Mouse (Mus musculus) kidney, adult 2 months (tissue): ENCODE measurements around the gene Rhot2. TPM values are rescaled to one million over a fixed set of nuclear protein-coding genes. Genes with fewer than 3 reads are reported as not detected.
"Not testable (repeated sequence)": the region's sequence is repeated elsewhere in the genome, so short reads cannot be mapped to it uniquely, and the experiment has no call there.

ENCODE experiments used
- DNase-seq: peaks from one replicate; pipeline ENCODE4 v3.0.0; 2021
- H3K27ac ChIP-seq: fragments of 200-500 bp; 2 replicates; pipeline ENCODE4 v1.5.1; 2012; ENCODE audit warnings: low read depth, low read length, control low read depth, inconsistent platforms; ENCODE audit not compliant: insufficient read depth
- H3K27me3 ChIP-seq: fragments of 200-500 bp; replicated peaks from 2 replicates; pipeline ENCODE4 v1.6.1; 2012; ENCODE audit warnings: mild to moderate bottlenecking, moderate library complexity, low read length, inconsistent platforms; ENCODE audit not compliant: control insufficient read depth, insufficient read depth
- H3K36me3 ChIP-seq: fragments of 200-500 bp; 2 replicates; pipeline ENCODE4 v1.6.1; 2012; ENCODE audit warnings: mild to moderate bottlenecking, moderate library complexity, low read length, inconsistent platforms; ENCODE audit not compliant: control insufficient read depth, insufficient read depth
- H3K4me1 ChIP-seq: fragments of 200-500 bp; 2 replicates; pipeline ENCODE4 v1.6.1; 2011; ENCODE audit warnings: low read length; ENCODE audit not compliant: control insufficient read depth, insufficient read depth
- H3K4me3 ChIP-seq: fragments of 200-500 bp; 2 replicates; pipeline ENCODE4 v1.5.1; 2011; ENCODE audit warnings: mild to moderate bottlenecking, low read depth, low read length, control low read depth; ENCODE audit not compliant: insufficient read depth
- CTCF ChIP-seq: fragments of 200-500 bp; conservative IDR thresholded peaks from 2 replicates; pipeline ENCODE4 v1.5.1; 2011; ENCODE audit warnings: low read depth, mild to moderate bottlenecking, control low read depth, low read length, moderate library complexity, mixed read lengths; ENCODE audit not compliant: insufficient read depth, insufficient read length
- POLR2A ChIP-seq: fragments of 200-500 bp; IDR thresholded peaks from one replicate; pipeline ENCODE4 v1.6.1; 2011; ENCODE audit warnings: low read depth, low read length, control low read depth
- WGBS: fragments of 180-500 bp; shearing (Covaris S2); methylation state at CpG from one replicate; pipeline ENCODE4 v1.1.7; 2018; 5-methylcytosine and 5-hydroxymethylcytosine counted together
- polyA plus RNA-seq: library from polyadenylated mRNA; depleted of rRNA; stranded (reverse); fragments of >200 nt; gene quantifications from 2 replicates; pipeline ENCODE4 v1.2.3, GENCODE M21; 2012

Gene Rhot2
- polyA plus RNA-seq, 1 experiment, result 133 TPM

DNA sequence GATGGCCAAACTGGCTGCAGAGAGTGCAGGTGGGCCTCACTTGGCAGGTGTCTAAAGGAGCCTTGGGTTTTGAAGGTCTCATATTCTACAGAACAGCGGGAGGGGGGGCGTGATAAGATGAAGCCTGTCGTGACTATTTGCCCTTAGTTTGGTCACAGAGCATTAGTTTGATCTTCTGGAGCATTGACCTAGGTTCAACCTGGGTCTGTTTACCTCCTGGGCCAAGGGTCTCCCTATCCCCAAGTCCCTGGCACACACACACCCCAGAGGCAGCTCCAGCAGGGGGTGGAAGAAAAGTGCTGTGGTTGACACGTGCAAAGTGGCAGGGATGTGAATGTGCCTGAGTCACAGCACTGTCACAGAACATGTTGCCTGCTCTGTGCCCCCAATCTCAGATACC is 33.8 kb downstream of the Rhot2 start:
- no peaks in the 10 kb centered on the region for H3K36me3 ChIP-seq
- TF ChIP-seq POLR2A, result no peak
- TF ChIP-seq CTCF, result no peak
- no peak for DNase-seq
- H3K27me3 ChIP-seq, result no peaks in the 10 kb centered on the region
- no peak overlapping the region for H3K27ac ChIP-seq
- H3K4me3 ChIP-seq, result no peak overlapping the region
- H3K4me1 ChIP-seq, result 0 out of 2 replicates have a peak, but pooled peaks cover 3% of the 10 kb centered on the region
- WGBS, result 79% methylated on average over 4 of the region's 4 CpGs

DNA sequence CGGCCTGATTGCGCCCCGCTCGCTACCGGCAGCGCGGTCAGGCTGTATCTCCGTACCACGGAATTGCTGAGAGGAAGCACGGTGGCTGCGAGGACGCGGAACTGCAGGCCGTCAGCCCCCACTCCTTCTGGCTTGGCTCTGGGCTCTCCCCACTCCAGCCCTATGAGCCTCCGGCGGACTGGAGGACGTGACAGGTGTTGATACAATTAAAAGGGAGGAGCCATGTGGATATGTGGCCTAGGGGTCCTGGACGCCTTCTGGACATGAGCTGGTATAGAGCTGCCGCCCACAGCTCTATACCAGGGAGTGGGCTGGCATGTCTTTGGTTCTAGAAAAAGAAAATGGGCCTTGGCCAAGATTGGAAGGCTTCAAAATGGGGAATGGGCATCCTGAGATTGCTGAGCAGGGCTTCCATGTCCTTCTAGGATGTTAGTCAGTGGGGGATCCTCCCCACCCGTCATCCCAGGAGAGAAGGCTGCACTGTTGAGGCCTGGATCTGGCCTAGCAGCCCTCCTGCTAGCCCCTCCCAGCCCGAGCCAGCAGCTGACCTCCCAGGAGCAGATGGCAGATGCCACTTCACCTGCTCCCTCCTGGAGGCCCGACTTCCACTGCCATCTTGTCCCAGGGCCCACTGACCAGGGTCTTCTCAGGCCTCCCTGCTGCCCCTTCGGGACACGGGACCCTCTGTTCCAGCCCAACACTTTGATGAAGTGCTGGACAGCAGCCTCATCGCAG is 34.9 kb downstream of the Rhot2 start:
- H3K4me3 ChIP-seq, result peak overlapping the region; percentile 63
- no peak for DNase-seq
- WGBS, result 16% methylated on average over 25 of the region's 25 CpGs
- TF ChIP-seq CTCF (no peak), POLR2A (no peak)
- no peaks in the 10 kb centered on the region for H3K27me3 ChIP-seq
- H3K4me1 ChIP-seq, result 0 out of 2 replicates have a peak, but pooled peaks cover 3% of the 10 kb centered on the region
- no peak overlapping the region for H3K27ac ChIP-seq
- H3K36me3 ChIP-seq, result no peaks in the 10 kb centered on the region

DNA sequence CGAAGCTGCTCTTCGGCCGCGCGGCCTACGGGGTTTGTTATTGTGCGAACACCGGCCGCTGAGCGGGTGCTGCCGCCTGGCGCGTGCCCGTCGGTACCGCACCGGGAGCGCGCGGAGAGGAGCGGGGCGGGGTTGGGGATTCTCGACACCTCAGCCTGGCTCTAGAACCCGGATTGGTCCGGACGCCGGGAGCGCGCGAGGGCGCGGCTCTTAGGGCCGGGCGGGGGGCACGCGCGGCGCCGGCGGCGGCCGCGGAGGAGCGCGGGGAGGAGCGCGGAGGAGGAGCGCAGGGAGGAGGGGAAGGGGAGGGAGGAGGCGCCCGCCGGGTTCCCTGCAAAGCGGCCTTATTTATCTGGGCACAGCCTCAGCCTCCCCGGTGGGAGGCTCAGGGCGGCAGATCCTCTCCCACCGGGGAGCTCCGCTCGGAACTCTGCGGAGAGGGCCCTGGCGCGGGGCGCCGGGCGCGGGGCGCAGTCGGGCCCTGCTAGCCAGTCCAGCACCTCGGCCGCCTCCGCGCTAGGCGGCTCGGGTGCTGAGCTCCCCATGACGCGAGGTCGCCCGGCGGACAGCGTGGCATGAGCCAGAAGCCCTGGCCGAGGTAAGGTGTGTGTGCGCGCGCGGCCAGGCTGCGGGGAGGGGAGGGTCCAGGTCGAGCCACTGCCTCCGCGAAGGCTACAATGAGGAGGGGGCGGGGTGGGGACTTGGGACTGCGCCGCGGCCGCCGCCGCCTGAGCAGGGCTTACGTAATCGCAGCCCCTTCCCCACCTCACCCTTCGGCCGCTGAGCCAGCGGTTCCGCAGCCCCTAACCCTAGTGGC is 35.7 kb downstream of the Rhot2 start, which contains the start of gene Fbxl16:
Fbxl16 (plus strand) TSS at position 297 of the 817 bp plus-strand sequence.
- Histone ChIP-seq H3K4me1 (0 out of 2 replicates have a peak, but pooled peaks cover 3% of the 10 kb centered on the region), H3K36me3 (no peaks in the 10 kb centered on the region), H3K27me3 (no peaks in the 10 kb centered on the region), H3K4me3 (peak within 1 kb of the TSS; percentile 63), H3K27ac (no peak within 1 kb of the TSS)
- DNase-seq, result peak; percentile 75
- WGBS, result 1% methylated on average over 96 of the region's 100 CpGs
- TF ChIP-seq CTCF, result no peak
- no peak for TF ChIP-seq POLR2A

- Histone ChIP-seq H3K27ac (no peak overlapping the region), H3K4me1 (0 out of 2 replicates have a peak, but pooled peaks cover 3% of the 10 kb centered on the region), H3K27me3 (no peaks in the 10 kb centered on the region), H3K4me3 (no peak overlapping the region), H3K36me3 (no peaks in the 10 kb centered on the region)
- TF ChIP-seq POLR2A (no peak), CTCF (no peak)
- DNase-seq, result no peak
- 49% methylated on average over 5 of the region's 5 CpGs for WGBS
These were observed 36.6 kb downstream of the Rhot2 start for GRCm38 (mm10) chr17:25808028-25808427.

- H3K27me3 ChIP-seq, H3K4me1 ChIP-seq, DNase-seq, H3K4me3 ChIP-seq, H3K36me3 ChIP-seq, H3K27ac ChIP-seq: not testable (repeated sequence)
- WGBS, result 37% methylated on average over 2 of the region's 2 CpGs
These were observed 37.2 kb downstream of the Rhot2 start for GRCm38 (mm10) chr17:25807452-25807851.

DNA sequence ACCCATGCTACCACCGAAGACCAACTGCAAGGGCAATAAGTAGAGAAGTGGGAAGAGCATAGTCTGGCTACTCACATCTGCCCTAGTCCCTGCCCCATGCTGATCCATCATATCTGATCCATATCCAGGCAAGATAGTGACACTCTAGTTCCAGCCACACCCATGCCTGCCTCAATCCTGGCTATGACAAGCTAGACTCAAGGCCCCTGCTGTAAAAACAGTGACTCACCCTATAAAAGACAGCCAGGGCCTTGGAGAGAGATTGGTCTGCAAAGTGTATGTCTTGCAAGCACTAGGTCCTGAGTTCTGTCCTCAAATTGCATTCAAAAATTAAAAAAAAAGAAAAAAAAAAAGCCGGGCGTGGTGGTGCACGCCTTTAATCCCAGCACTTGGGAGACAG is 38.1 kb downstream of the Rhot2 start:
- Histone ChIP-seq H3K4me3 (no peak overlapping the region), H3K27me3 (no peaks in the 10 kb centered on the region), H3K4me1 (0 out of 2 replicates have a peak, but pooled peaks cover 3% of the 10 kb centered on the region), H3K36me3 (no peaks in the 10 kb centered on the region), H3K27ac (no peak overlapping the region)
- no peak for DNase-seq
- TF ChIP-seq CTCF, result no peak
- no peak for TF ChIP-seq POLR2A
- WGBS, result 73% methylated on average over 4 of the region's 4 CpGs

DNA sequence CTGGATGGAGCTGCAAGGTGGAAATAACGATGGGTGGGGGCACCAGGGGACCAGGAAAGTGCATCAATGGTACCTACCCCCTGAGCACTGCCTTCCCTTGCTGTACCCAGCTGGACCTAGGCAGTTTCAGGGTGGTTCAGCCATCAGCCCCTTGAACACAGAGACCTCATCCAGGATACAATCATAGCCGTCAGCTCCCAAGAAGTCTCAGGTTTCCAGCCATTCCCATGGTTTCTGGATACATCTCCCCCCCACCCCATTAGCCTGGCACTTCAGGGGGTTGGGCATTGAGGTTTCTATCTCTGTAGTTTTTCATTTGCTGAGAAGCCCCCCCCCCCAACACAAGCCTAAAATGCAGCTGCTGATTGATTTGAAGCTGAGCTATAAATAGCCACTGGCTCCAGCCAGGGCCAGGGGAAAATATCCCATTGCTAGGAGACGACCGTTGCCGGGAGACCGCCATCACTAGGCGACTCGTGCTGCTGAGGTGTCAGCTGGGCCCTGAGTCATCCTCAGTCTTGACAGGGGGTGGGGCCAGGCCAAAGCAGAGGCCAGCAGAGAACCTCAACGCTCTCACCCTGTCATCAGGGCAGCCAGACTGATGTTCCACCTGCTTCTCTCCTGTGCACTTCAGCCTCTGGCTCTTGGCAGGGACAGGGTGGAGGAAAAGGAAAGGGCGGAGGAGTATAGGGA is 41.7 kb downstream of the Rhot2 start:
- no peak overlapping the region for H3K27ac ChIP-seq
- H3K36me3 ChIP-seq, result no peaks in the 10 kb centered on the region
- no peak for DNase-seq
- WGBS, result 9% methylated on average over 10 of the region's 10 CpGs
- H3K4me3 ChIP-seq, result no peak overlapping the region
- H3K27me3 ChIP-seq, result no peaks in the 10 kb centered on the region
- H3K4me1 ChIP-seq, result no peaks in the 10 kb centered on the region
- TF ChIP-seq POLR2A (no peak), CTCF (no peak)
